Mouse (Mus musculus): Measurements from ENCODE around the gene Zdhhc5.

- no peak for TF ChIP-seq POLR2A (IDR thresholded peaks at IDR 0.05; ENCODE audit: borderline replicate concordance, control insufficient read depth, low read depth, low read length)
- TF ChIP-seq CTCF (IDR thresholded peaks at IDR 0.05; ENCODE audit: control insufficient read depth, insufficient read depth, low read length): no peak
Observed at GRCm38 (mm10) chr2:84732394-84732793, 17.4 kb upstream of the Zdhhc5 start.
